Mouse (Mus musculus): ENCODE data around the gene Tldc1.

GRCm38 (mm10) chr8:119765761-119766444 lies 12.3 kb downstream of the Tldc1 start:
- TF ChIP-seq CTCF (IDR thresholded peaks at IDR 0.05; ENCODE audit: low read depth, low read length): no peak
- TF ChIP-seq GATA1 (IDR thresholded peaks at IDR 0.05; ENCODE audit: borderline replicate concordance, low read length): no peak
- no peak for TF ChIP-seq TAL1 (conservative IDR thresholded peaks at IDR 0.05; ENCODE audit: low read depth, low read length)
- TF ChIP-seq POLR2AphosphoS5 (IDR thresholded peaks at IDR 0.05; ENCODE audit: insufficient replicate concordance, low read depth, low read length): no peak
- no peak for TF ChIP-seq GATA2 (IDR thresholded peaks at IDR 0.05; ENCODE audit: borderline replicate concordance, low read depth, low read length)

Measured in G1E (cell line).